Mouse (Mus musculus) olfactory bulb, adult 2 months (tissue): ENCODE measurements around the gene H2-T3. TPM values are rescaled to one million over a fixed set of nuclear protein-coding genes. Genes with fewer than 3 reads are reported as not detected.

Source experiments
- H3K27ac ChIP-seq: fragments of 200-500 bp; 2 replicates; pipeline ENCODE4 v1.5.1; 2012; ENCODE audit warnings: low read depth, low read length; ENCODE audit not compliant: insufficient read depth
- H3K4me1 ChIP-seq: fragments of 200-500 bp; 2 replicates; pipeline ENCODE4 v1.6.1; 2012; ENCODE audit warnings: low read length; ENCODE audit not compliant: control insufficient read depth, insufficient read depth
- H3K4me3 ChIP-seq: fragments of 200-500 bp; 2 replicates; pipeline ENCODE4 v1.5.1; 2012; ENCODE audit warnings: mild to moderate bottlenecking, low read depth, low read length, moderate library complexity; ENCODE audit not compliant: insufficient read depth
- CTCF ChIP-seq: fragments of 200-500 bp; IDR thresholded peaks from 2 replicates; pipeline ENCODE4 v1.5.1; 2012; ENCODE audit warnings: low read depth, mild to moderate bottlenecking, low read length, moderate library complexity; ENCODE audit not compliant: insufficient read depth
- POLR2A ChIP-seq: fragments of 200-500 bp; IDR thresholded peaks from 2 replicates; pipeline ENCODE4 v1.6.1; 2012; ENCODE audit warnings: mild to moderate bottlenecking, low read depth, low read length, moderate library complexity; ENCODE audit not compliant: insufficient read depth
- WGBS: fragments of 180-500 bp; shearing (Covaris S2); methylation state at CpG from one replicate; pipeline ENCODE4 v1.1.7; 2018; 5-methylcytosine and 5-hydroxymethylcytosine counted together
- polyA plus RNA-seq: library from polyadenylated mRNA; stranded (reverse); fragments of >200 nt; gene quantifications from 2 replicates; pipeline ENCODE4 v1.2.4, GENCODE M21; 2012; ENCODE audit warnings: low replicate concordance; ENCODE audit not compliant: missing spikeins, insufficient read depth, insufficient read length

H2-T3 gene
- polyA plus RNA-seq, 1 experiment, result not detected

DNA sequence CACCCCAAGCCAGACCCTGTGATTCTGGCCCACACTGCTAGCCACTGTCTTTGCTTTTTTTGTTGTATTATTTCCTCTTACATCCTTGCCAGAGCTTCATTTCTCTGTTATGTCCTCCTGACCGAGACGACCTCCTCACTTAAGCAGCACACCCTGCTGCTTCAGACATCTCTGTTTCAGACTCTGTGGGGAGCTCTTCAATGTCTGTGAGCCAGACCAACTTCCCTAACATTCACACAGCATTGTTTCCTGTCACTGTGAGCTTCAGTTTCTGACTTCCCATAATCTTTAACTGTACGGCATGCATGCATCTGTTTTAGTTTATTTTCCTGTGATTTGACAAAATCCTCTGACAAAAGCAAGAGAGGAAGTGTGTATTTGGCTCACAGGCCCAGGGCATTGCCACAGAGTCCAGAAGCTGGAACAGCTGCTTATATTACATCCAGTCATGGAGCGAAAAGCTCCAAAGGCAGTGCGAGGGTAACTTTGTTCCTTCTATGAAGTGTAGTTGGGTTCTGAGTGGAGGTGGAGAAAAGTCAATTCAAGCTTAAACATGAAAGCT is 28.6 kb upstream of the H2-T3 start:
- H3K4me3 ChIP-seq, result no peak overlapping the region
- WGBS, result 58% methylated on average over 5 of the region's 5 CpGs
- no peak overlapping the region for H3K27ac ChIP-seq
- H3K4me1 ChIP-seq, result peaks cover 10% of the 10 kb centered on the region; the same call in 1 of the 2 replicates
- TF ChIP-seq CTCF (no peak), POLR2A (no peak)

DNA sequence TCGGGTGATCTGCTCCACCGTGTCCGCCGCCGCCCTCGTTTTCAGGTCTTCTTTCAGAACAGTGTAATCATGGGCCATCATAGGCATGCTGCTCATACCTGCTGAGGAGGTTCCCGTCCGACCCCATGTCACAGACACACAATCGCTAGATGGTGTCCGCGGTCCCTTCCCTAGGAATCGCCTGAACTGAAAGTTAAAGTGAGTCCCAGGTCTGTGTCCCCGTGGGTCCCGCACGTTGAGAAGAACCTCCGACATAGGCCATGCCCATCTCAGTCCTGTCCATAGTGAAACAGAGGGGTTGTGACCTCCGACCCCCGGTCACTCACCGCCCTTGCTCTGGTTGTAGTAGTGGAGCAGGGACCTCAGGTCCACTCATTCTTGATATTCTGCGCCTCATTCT is 25.5 kb upstream of the H2-T3 start:
- Histone ChIP-seq H3K27ac (no peak overlapping the region), H3K4me3 (no peak overlapping the region), H3K4me1 (peaks cover 10% of the 10 kb centered on the region; the same call in 1 of the 2 replicates)
- TF ChIP-seq CTCF (no peak), POLR2A (no peak)
- WGBS, result 3% methylated on average over 20 of the region's 20 CpGs

DNA sequence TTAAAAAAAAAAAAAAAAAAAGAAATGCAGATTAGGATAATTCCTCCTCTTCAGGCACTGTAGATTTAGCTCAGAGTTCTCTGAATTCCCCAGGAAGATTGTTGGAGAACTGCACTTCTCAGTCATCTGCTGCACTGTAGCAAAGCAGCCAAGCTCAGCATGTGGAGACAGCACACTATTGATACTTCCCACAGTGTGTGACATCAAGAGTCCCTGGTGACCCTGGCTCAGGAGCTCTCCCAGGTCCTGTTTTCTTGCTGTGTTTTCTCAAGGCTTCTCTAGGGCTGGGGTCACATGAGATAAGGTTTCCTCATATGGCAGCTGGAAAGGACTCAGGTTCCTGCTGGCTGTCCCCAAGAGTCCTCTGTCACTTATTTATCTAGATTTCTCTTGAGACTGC is 16.8 kb upstream of the H2-T3 start:
- Histone ChIP-seq H3K27ac (no peak overlapping the region), H3K4me3 (no peak overlapping the region), H3K4me1 (peaks cover 12% of the 10 kb centered on the region)
- TF ChIP-seq POLR2A (no peak), CTCF (no peak)

- Histone ChIP-seq H3K4me1 (peaks cover 12% of the 10 kb centered on the region), H3K27ac (no peak overlapping the region), H3K4me3 (peak overlapping the region; percentile 35)
- TF ChIP-seq POLR2A (no peak), CTCF (no peak)
- 2% methylated on average over 41 of the region's 41 CpGs for WGBS
Observed at GRCm38 (mm10) chr17:36205862-36206261, 15.8 kb upstream of the H2-T3 start.

DNA sequence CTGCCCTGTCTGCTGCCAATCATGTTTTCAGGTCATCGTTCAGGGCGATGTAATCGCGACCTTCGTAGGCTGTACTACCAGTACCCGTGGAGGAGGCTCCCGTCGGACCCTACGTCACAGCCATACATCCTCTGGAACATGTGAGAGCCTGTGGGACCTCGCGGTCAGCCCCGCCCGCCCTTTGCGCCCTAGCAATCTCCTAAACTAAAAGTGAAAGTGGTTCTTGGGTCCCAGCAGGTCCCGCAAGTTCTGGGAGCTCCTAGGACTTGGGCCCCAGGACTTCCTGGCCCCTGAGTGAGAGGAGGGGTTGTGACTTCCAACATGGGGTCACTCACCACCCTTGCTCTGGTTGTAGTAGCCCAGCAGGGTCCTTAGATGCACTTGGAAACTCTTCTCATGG is 15.4 kb upstream of the H2-T3 start:
- peaks cover 12% of the 10 kb centered on the region for H3K4me1 ChIP-seq
- peak overlapping the region; percentile 35 for H3K4me3 ChIP-seq
- H3K27ac ChIP-seq, result no peak overlapping the region
- no peak for TF ChIP-seq POLR2A
- no peak for TF ChIP-seq CTCF
- WGBS, result 3% methylated on average over 15 of the region's 15 CpGs

- WGBS, result 94% methylated on average over 2 of the region's 2 CpGs
- Histone ChIP-seq H3K4me3 (no peak overlapping the region), H3K4me1 (peaks cover 12% of the 10 kb centered on the region), H3K27ac (no peak overlapping the region)
- TF ChIP-seq CTCF (no peak), POLR2A (no peak)
Observed at GRCm38 (mm10) chr17:36201851-36202250, 11.8 kb upstream of the H2-T3 start.

DNA sequence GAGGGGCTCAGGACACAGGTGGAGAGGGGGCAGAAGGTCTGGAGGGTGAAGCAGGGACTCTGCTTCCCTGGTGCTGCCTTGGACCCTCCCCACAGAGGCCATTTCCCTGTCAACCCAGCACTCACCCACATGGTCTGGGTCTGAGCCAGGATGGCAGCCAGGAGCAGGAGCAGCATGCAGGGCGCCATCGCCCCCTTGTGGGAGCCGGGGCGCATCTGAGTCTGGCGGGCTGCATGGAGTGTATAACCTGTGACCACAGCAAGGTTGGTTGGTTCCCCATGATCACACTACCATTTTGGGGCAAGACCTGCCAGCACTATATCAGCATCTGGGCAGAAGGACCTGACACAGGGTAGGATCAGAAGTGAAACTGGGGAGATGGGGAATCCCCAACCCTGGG is 8.2 kb upstream of the H2-T3 start:
- 8% methylated on average over 5 of the region's 5 CpGs for WGBS
- Histone ChIP-seq H3K27ac (no peak overlapping the region), H3K4me3 (no peak overlapping the region), H3K4me1 (no peaks in the 10 kb centered on the region)
- no peak for TF ChIP-seq POLR2A
- no peak for TF ChIP-seq CTCF

- Histone ChIP-seq H3K4me3 (no peak overlapping the region), H3K27ac (no peak overlapping the region), H3K4me1 (no peaks in the 10 kb centered on the region)
- 89% methylated on average over 6 of the region's 6 CpGs for WGBS
- TF ChIP-seq POLR2A (no peak), CTCF (no peak)
Observed at GRCm38 (mm10) chr17:36194471-36194870, 4.4 kb upstream of the H2-T3 start.

GRCm38 (mm10) chr17:36193546-36194141 is 3.6 kb upstream of the H2-T3 start:
- WGBS, result 29% methylated on average over 8 of the region's 8 CpGs
- H3K4me3 ChIP-seq, result no peak overlapping the region
- H3K27ac ChIP-seq, result no peak overlapping the region
- H3K4me1 ChIP-seq, result no peaks in the 10 kb centered on the region
- no peak for TF ChIP-seq POLR2A
- TF ChIP-seq CTCF, result peak; percentile 69; the same call in 1 of the 2 replicates
